Mouse (Mus musculus): Measurements from ENCODE around the gene Dcaf10.

DNA sequence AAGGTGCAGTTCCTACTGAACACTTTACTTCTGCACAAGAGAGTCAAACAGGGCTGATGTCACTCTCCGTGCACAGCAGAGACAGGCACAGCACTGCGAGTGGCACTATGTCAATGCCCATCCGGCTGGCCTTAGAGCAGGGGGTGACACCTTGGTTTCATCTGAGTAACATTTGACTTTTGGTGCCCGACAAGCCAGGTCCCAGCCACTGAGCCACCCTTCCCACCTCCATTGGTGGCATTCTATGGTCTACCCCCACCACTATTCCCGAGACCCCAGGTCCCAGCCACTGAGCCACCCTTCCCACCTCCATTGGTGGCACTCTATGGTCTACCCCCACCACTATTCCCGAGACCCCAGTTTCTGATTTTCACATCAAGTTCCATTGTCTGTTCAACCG is 62.2 kb downstream of the Dcaf10 start:
- TF ChIP-seq GATA1 (IDR thresholded peaks at IDR 0.05; ENCODE audit: borderline replicate concordance, low read length) (no peak), CTCF (IDR thresholded peaks at IDR 0.05; ENCODE audit: low read depth, low read length) (no peak), GATA2 (IDR thresholded peaks at IDR 0.05; ENCODE audit: borderline replicate concordance, low read depth, low read length) (no peak), POLR2AphosphoS5 (IDR thresholded peaks at IDR 0.05; ENCODE audit: insufficient replicate concordance, low read depth, low read length) (no peak)

All from G1E (cell line).